Mouse (Mus musculus): Measurements from ENCODE around the gene Gm42417. TPM values are rescaled to one million over a fixed set of nuclear protein-coding genes. Genes with fewer than 3 reads are reported as not detected.
"Not testable (repeated sequence)": the region's sequence is repeated elsewhere in the genome, so short reads cannot be mapped to it uniquely, and the experiment has no call there.

The Gm42417 gene
- total RNA-seq, 1 experiment from 2014 or later, result 2.7 TPM

- ATAC-seq (replicated peaks in 1 of 2; ENCODE audit: insufficient read depth in 1 of 2, low FRiP score in 2 of 2, low TSS enrichment in 1 of 2, low read depth in 1 of 2, poor library complexity in 2 of 2, severe bottlenecking in 2 of 2), result no peak
Observed at GRCm38 (mm10) chr1:36551904-36552303, 12.7 kb upstream of the Gm42417 start.

DNA sequence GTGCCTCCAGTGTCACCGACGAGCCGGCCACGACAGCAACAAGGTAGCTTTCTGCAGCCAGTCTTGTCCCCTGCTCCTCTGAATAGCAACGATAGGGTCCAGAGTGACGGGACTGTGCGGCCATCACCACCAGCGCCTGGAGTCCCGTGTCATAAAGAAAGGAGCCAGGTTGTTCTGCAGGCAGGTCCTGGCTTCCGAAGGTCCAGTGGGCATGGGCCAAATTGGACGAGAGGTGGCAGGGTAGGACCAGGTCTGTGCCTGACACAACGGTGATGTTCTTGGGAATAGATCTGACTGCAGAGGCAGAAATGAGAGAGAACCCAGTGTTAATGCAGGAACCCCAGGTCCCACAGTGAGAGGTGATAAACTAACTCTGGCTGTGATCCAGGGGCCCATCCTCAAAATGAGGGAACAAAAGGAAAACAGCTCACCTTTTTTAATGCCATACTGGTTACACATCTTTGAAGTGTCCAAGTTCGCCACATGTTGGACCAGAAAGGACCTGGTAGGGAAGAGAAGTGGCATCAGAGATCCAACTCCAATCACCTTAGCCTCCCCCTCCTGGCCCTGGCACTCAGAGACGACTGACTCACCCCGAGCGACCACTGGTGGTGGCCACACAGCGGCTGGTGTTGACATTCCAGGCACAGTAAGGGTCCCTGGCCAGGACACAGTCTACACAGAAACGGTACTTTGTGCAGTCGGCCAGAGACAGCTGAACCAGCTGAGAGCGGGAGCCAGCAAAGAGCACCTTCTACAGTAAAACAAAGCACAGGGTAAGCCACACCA, 11.0 kb upstream of the Gm42417 start:
- ATAC-seq (replicated peaks in 1 of 2; ENCODE audit: insufficient read depth in 1 of 2, low FRiP score in 2 of 2, low TSS enrichment in 1 of 2, low read depth in 1 of 2, poor library complexity in 2 of 2, severe bottlenecking in 2 of 2), result no peak

- no peak for ATAC-seq (replicated peaks in 1 of 2; ENCODE audit: insufficient read depth in 1 of 2, low FRiP score in 2 of 2, low TSS enrichment in 1 of 2, low read depth in 1 of 2, poor library complexity in 2 of 2, severe bottlenecking in 2 of 2)
Observed at GRCm38 (mm10) chr1:36549491-36549890, 10.3 kb upstream of the Gm42417 start.

- no peak for ATAC-seq (replicated peaks in 1 of 2; ENCODE audit: insufficient read depth in 1 of 2, low FRiP score in 2 of 2, low TSS enrichment in 1 of 2, low read depth in 1 of 2, poor library complexity in 2 of 2, severe bottlenecking in 2 of 2)
Observed at GRCm38 (mm10) chr1:36548771-36549170, 9.5 kb upstream of the Gm42417 start.

GRCm38 (mm10) chr1:36547981-36548598, 8.9 kb upstream of the Gm42417 start:
- no peak for ATAC-seq (replicated peaks in 1 of 2; ENCODE audit: insufficient read depth in 1 of 2, low FRiP score in 2 of 2, low TSS enrichment in 1 of 2, low read depth in 1 of 2, poor library complexity in 2 of 2, severe bottlenecking in 2 of 2)

DNA sequence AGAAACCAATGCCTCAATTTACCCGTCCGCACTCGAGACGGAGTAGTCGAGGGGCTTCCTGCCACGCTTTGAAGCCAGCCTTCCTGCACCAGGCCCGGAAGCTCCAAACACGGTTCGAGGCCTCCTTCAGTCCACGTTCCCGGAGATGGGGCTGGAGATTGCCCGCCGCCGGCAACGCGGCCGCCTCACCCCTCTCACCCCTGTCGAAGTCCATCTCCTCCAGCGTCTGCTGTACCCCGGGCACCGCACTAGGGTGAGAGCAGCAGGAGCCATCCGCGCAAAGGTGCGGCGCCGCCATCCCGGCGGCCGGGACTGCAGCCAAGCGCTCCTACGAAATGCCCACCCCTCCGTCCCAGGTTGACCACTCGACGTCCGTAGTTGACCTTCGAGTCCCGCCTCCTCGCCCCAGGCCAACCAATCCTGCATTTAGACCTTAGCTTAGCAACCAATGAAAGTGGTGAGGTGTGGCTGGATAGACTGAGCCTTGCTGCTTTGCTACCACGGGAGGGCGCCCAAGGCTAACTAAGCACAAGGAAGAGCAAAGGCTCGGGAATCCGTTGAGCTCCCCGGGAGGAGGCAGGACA, 7.8 kb upstream of the Gm42417 start, which contains the start of gene Ankrd39:
Gene Ankrd39 (minus strand): TSS at position 558 of the 584 bp plus-strand sequence.
- peak; percentile 99 for ATAC-seq (replicated peaks in 1 of 2; ENCODE audit: insufficient read depth in 1 of 2, low FRiP score in 2 of 2, low TSS enrichment in 1 of 2, low read depth in 1 of 2, poor library complexity in 2 of 2, severe bottlenecking in 2 of 2)

GRCm38 (mm10) chr1:36545845-36546600, 6.8 kb upstream of the Gm42417 start:
- ATAC-seq (replicated peaks in 1 of 2; ENCODE audit: insufficient read depth in 1 of 2, low FRiP score in 2 of 2, low TSS enrichment in 1 of 2, low read depth in 1 of 2, poor library complexity in 2 of 2, severe bottlenecking in 2 of 2), result no peak

DNA sequence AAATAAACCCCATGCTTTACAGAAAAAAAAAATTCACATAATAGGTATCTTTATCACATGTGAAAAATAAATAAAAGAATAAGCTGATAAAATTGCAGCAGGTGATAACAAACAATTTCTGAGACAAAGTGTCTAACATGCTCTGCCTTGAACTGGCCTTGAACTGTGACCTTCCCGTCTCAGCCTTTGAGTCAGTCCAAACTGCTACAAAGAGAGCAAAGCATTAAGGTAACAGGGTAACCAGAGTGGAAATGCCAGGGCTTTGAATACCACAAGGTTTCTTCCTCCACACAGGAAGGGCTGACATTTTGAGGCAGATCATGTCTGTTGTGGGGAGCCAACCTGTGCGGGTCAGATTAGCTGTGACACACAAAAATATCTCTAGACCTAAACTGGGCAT, 6.2 kb upstream of the Gm42417 start:
- ATAC-seq (replicated peaks in 1 of 2; ENCODE audit: insufficient read depth in 1 of 2, low FRiP score in 2 of 2, low TSS enrichment in 1 of 2, low read depth in 1 of 2, poor library complexity in 2 of 2, severe bottlenecking in 2 of 2), result no peak

- ATAC-seq (replicated peaks in 1 of 2; ENCODE audit: insufficient read depth in 1 of 2, low FRiP score in 2 of 2, low TSS enrichment in 1 of 2, low read depth in 1 of 2, poor library complexity in 2 of 2, severe bottlenecking in 2 of 2), result no peak
Observed at GRCm38 (mm10) chr1:36542925-36543324, 3.7 kb upstream of the Gm42417 start.

GRCm38 (mm10) chr1:36541844-36542243, 2.6 kb upstream of the Gm42417 start:
- no peak for ATAC-seq (replicated peaks in 1 of 2; ENCODE audit: insufficient read depth in 1 of 2, low FRiP score in 2 of 2, low TSS enrichment in 1 of 2, low read depth in 1 of 2, poor library complexity in 2 of 2, severe bottlenecking in 2 of 2)

GRCm38 (mm10) chr1:36540807-36541206, 1.6 kb upstream of the Gm42417 start:
- ATAC-seq (replicated peaks in 1 of 2; ENCODE audit: insufficient read depth in 1 of 2, low FRiP score in 2 of 2, low TSS enrichment in 1 of 2, low read depth in 1 of 2, poor library complexity in 2 of 2, severe bottlenecking in 2 of 2), result no peak

GRCm38 (mm10) chr1:36540132-36540531, 903 bp upstream of the Gm42417 start:
- no peak for ATAC-seq (replicated peaks in 1 of 2; ENCODE audit: insufficient read depth in 1 of 2, low FRiP score in 2 of 2, low TSS enrichment in 1 of 2, low read depth in 1 of 2, poor library complexity in 2 of 2, severe bottlenecking in 2 of 2)

DNA sequence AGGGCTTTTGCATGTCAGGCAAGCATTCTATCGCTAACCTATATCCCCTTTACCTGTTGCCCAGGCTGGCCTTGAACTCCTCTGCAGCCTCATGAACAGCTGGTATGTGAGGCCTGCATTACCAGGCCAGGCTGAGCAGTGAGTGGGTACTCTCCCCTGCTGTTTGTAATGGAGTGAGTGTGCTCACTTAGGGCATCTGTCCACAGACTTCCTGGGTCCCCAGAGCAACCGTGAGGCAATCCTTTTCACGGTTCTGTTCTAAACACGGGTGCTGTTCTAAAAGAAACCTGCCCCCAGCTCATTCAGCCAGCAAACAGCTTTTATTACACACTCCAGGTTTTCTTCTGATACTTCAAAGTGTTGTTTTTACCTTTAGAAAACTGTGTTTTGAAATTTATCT, 502 bp downstream of the Gm42417 start:
- ATAC-seq (replicated peaks in 1 of 2; ENCODE audit: insufficient read depth in 1 of 2, low FRiP score in 2 of 2, low TSS enrichment in 1 of 2, low read depth in 1 of 2, poor library complexity in 2 of 2, severe bottlenecking in 2 of 2), result no peak

DNA sequence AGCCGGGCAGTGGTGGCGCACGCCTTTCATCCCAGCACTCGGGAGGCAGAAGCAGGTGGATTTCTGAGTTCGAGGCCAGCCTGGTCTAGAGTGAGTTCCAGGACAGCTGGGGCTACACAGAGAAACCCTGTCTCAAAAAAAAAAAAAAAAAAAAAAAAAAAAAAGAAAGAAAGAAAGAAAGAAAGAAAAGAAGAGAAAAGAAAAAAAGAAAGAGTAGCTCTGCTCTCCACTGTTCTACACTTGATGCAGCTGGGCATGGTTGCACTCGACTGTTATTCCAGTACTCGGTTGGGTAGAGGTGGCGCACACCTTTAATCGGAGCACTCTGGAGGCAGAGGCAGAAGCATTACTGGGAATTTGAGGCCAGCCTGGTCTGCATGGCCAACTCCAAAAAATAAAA, 2.4 kb downstream of the Gm42417 start, which contains the start of gene Ankrd23:
Gene Ankrd23 (minus strand): TSS at position 101 of the 400 bp plus-strand sequence.
- ATAC-seq (replicated peaks in 1 of 2; ENCODE audit: insufficient read depth in 1 of 2, low FRiP score in 2 of 2, low TSS enrichment in 1 of 2, low read depth in 1 of 2, poor library complexity in 2 of 2, severe bottlenecking in 2 of 2), result not testable (repeated sequence)

DNA sequence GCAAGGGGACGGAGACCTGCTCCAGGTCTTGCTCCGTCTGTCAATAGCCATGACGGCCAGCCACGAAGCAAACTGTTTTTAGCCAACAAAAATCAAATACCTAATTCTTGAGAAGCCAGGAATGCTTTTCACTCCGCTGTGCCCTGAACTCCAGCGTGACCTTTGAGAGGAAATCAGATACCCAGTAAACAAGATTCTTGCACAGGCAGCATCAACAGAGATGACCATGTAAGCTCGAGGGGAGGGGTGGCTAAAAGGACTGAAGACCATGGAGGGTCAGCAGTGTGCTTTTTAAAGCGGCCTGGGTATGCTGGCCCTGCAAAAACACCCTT, 2.9 kb downstream of the Gm42417 start:
- no peak for ATAC-seq (replicated peaks in 1 of 2; ENCODE audit: insufficient read depth in 1 of 2, low FRiP score in 2 of 2, low TSS enrichment in 1 of 2, low read depth in 1 of 2, poor library complexity in 2 of 2, severe bottlenecking in 2 of 2)

DNA sequence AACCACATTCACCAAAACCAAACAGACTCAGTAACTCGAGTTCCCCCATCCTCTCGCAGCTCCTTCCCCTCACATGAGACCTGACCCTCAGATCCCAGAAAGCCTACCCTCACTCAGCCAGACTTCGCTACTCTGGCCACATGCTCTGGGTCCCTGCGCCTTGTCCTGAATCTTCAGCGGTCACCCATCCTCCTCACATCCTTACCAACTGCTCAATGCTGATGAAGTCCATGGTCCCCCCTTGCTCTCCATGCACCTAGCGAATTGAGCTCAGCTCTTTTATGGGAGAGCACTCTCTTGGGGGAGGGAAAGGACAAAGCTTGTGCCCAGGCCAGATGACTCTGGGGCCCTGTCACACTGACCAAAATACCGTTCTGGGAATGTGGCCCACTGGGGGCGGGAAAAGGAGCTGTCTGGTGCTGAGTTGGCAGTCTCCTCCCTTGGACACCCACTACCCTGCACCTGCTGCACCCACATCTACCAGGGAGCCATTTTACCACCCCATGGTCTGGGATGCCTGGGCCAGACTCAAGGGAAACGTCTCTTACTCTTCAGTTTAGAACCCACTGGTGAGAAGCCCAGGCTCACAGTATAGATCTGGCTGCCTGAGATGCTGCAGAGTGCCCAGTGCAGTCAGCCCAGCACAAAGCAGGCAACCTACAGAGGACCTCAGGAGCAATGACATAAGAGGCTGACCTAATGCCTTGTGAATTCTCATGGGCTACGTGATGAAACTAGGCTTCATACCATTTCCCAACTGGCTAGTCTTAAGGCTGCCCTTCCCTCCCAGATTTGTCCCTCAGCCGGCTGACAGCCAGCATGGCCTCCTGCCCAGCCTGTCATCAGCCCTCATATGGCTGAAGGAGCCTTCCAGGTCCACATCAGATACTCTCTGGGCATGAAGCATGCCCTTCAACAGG, 3.5 kb downstream of the Gm42417 start:
- no peak for ATAC-seq (replicated peaks in 1 of 2; ENCODE audit: insufficient read depth in 1 of 2, low FRiP score in 2 of 2, low TSS enrichment in 1 of 2, low read depth in 1 of 2, poor library complexity in 2 of 2, severe bottlenecking in 2 of 2)

DNA sequence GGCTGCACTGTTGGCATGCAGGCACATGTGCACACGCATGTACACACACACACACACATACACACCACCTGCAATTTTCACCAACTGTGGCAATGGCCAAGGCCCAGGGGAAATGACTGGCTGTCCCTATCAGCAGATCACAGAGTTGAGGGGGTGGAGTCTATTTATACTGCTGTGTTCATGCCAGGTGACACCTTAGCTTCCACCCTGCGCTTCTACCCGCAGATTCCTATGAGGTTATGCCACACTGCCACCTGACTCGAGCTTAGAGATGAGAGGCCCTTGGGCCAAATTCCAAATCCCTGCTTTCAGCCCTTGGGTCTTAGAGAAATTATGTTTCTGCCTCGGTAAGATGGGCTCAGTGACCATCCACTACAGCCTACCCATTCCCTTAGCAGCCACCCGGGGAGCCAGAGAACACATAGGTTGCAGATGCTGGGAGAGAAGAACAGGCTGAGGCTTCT, 4.6 kb downstream of the Gm42417 start:
- ATAC-seq (replicated peaks in 1 of 2; ENCODE audit: insufficient read depth in 1 of 2, low FRiP score in 2 of 2, low TSS enrichment in 1 of 2, low read depth in 1 of 2, poor library complexity in 2 of 2, severe bottlenecking in 2 of 2), result peak; percentile 73 to 75
